Mouse (Mus musculus) heart, postnatal 10 days (tissue): ENCODE measurements at regions not wholly inside any gene's neighbourhood (a gene's known extent, or its start where the extent isn't known, plus 50 kb on each side); places are given as distances from the start of the nearest gene placed in this dataset.
"Not testable (repeated sequence)": the region's sequence is repeated elsewhere in the genome, so short reads cannot be mapped to it uniquely, and the experiment has no call there.

Experiments used
- DNase-seq, 2 experiments: peaks; one replicate each; pipeline ENCODE4 v3.0.0; 2021
- intact Hi-C: fragments of 180-260 bp; cut with DNase I; formaldehyde crosslinking; loops from one replicate; pipeline ENCODE4 v1.15.1; 2025

DNA sequence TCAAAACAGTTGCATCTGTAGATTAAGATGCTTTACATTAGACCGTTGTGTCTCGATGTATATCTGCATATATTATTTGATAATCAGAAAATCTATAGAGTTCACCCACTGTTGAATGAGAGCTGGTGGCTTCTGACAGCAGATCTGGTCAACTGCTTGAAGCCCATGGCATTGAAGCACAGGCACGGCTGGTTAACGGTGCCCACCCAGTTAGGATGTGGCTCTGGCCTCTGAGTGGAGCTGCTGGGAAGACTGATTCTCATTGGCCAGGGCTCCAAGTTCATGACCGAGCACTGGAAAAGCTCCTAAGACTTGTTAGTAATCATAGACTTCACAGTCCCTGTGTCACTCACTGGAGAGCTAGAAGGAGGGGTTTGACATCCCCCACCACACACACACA lies 51.2 kb upstream of the Cldn34a start:
- intact Hi-C loops: loop anchor here (10.0 kb wide), 1 partner anchor 97 kb away; no protein-coding TSS in a partner anchor
- DNase-seq: not testable (repeated sequence)

DNA sequence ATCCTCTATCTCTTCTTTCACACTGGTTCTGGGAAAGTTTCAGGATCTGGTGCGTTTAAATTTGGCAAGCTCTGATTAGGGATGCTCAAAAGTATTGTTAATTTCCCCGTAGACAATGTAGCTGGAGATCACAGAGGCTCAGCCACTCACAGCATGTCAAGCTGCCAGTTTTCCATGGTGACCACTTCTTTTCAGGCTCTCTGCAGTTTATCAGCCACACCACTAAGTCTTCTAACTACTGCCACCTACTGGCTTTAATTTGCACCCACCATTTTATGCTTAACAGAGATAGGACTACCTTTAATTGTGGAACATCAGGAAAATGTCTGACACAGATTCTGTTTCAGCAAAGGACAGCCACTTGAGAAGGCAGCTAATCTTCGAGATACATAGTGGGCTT lies 57.7 kb upstream of the Cldn34a start:
- intact Hi-C loops, DNase-seq: not testable (repeated sequence)

DNA sequence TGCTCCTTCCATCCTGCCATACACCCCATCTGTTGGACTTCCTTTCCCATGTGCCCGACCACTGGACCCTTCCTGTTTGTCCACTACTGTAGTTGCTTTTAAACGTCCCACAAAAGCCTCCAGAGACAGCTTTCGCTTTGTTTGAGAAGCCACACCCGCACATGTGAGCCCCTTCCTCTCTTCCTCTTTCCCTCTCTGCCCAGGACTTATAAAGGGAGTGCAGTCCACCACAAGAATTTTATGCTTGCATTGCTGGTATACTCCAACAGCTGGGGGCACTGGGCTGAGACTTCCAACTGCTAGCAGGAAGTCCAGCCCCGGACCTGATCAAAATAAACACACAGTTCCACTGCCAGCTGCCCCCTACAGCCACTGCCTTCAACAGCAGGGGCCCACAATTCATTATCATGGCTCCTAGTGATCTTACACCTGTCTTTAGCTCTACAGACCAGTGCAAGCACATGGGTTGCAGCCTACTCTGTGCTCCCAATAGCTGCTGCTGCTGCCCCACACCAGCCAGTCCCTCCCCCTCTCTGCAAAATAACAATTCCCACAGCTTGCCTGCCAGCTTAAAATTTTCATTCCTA lies 63.7 kb upstream of the Cldn34a start:
- intact Hi-C loops, DNase-seq: not testable (repeated sequence)

GRCm38 (mm10) chrX:152471387-152472010 lies 91.6 kb upstream of the Cldn34a start:
- intact Hi-C loops: no loop called here
- DNase-seq: no peak

- DNase-seq, intact Hi-C loops: not testable (repeated sequence)
Measured at GRCm38 (mm10) chrX:152424432-152424958, 56.0 kb upstream of the Gpr173 start.

DNA sequence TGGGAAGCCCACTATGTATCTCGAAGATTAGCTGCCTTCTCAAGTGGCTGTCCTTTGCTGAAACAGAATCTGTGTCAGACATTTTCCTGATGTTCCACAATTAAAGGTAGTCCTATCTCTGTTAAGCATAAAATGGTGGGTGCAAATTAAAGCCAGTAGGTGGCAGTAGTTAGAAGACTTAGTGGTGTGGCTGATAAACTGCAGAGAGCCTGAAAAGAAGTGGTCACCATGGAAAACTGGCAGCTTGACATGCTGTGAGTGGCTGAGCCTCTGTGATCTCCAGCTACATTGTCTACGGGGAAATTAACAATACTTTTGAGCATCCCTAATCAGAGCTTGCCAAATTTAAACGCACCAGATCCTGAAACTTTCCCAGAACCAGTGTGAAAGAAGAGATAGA lies 50.0 kb upstream of the Gpr173 start:
- intact Hi-C loops: loop anchor here (10.0 kb wide), 1 partner anchor 96 kb away; no protein-coding TSS in a partner anchor
- DNase-seq: not testable (repeated sequence)
